Mouse (Mus musculus) stomach, embryonic 14.5 days (tissue): ENCODE measurements around the gene Flt3l. TPM values are rescaled to one million over a fixed set of nuclear protein-coding genes. Genes with fewer than 3 reads are reported as not detected.
A peak's percentile ranks its signal among the peaks of the same experiment; 100 is the strongest.
"Not testable (repeated sequence)": the region's sequence is repeated elsewhere in the genome, so short reads cannot be mapped to it uniquely, and the experiment has no call there.

ENCODE experiments used
- ATAC-seq: fragments of 200-750 bp; cut with Nextera tagmentation; 2 replicates; pipeline ENCODE4 v1.8.0; 2017; ENCODE audit warnings: low read depth, moderate TSS enrichment; ENCODE audit not compliant: insufficient number of reproducible peaks, insufficient read depth, low FRiP score
- H3K27ac ChIP-seq: fragments of 300-500 bp; sonication (generic); 2 replicates; pipeline ENCODE4 v1.5.1; 2014; ENCODE audit warnings: mild to moderate bottlenecking, low read length, moderate library complexity, mixed read lengths
- H3K27me3 ChIP-seq: fragments of 300-500 bp; sonication (generic); 2 replicates; pipeline ENCODE4 v1.6.1; 2014; ENCODE audit warnings: low read length, control low read depth, mixed read lengths; ENCODE audit not compliant: control insufficient read depth, insufficient read depth
- H3K36me3 ChIP-seq: fragments of 300-500 bp; sonication (generic); 2 replicates; pipeline ENCODE4 v1.6.1; 2014; ENCODE audit warnings: mild to moderate bottlenecking, control low read depth, low read length, moderate library complexity, mixed read lengths; ENCODE audit not compliant: control insufficient read depth, insufficient read depth
- H3K4me1 ChIP-seq: fragments of 300-500 bp; sonication (generic); 2 replicates; pipeline ENCODE4 v1.6.1; 2014; ENCODE audit warnings: low read length, control low read depth, mixed read lengths; ENCODE audit not compliant: control insufficient read depth, insufficient read depth
- H3K4me2 ChIP-seq: fragments of 300-500 bp; sonication (generic); replicated peaks from 2 replicates; pipeline ENCODE4 v1.6.1; 2014; ENCODE audit warnings: low read depth, low read length, control low read depth
- H3K4me3 ChIP-seq: fragments of 300-500 bp; sonication (generic); 2 replicates; pipeline ENCODE4 v1.5.1; 2014; ENCODE audit warnings: low read depth, low read length, control low read depth
- H3K9ac ChIP-seq: fragments of 300-500 bp; sonication (generic); replicated peaks from 2 replicates; pipeline ENCODE4 v1.6.1; 2014; ENCODE audit warnings: low read depth, mild to moderate bottlenecking, control low read depth, low read length, moderate library complexity, mixed read lengths
- H3K9me3 ChIP-seq: fragments of 300-500 bp; sonication (generic); 2 replicates; pipeline ENCODE4 v1.6.1; 2016; ENCODE audit warnings: low read depth, low read length, control low read depth; ENCODE audit not compliant: control insufficient read depth
- WGBS: fragments of 180-500 bp; shearing (Covaris S2); extraction: QIAGEN DNeasy Blood & Tissue Kit; methylation state at CpG from one replicate; pipeline ENCODE4 v1.1.7; 2014; 5-methylcytosine and 5-hydroxymethylcytosine counted together
- polyA plus RNA-seq: library from polyadenylated mRNA; unstranded; fragments of >200 nt; fragmentation: Nextera tagmentation; extraction: Ambion mirVana; gene quantifications from 2 replicates; pipeline ENCODE4 v1.2.1, GENCODE M21; 2014

The Flt3l gene
- polyA plus RNA-seq, 1 experiment from 2014 or later = 2.9 TPM

GRCm38 (mm10) chr7:45100046-45100445 lies 36.2 kb downstream of the Flt3l start:
- no peak overlapping the region for H3K4me3 ChIP-seq
- H3K27ac ChIP-seq = no peak overlapping the region
- H3K36me3 ChIP-seq = no peaks in the 10 kb centered on the region
- no peaks in the 10 kb centered on the region for H3K9me3 ChIP-seq
- H3K4me1 ChIP-seq = peaks cover 26% of the 10 kb centered on the region
- no peaks in the 10 kb centered on the region for H3K27me3 ChIP-seq
- WGBS = 67% methylated on average over 6 of the region's 6 CpGs
- no peak overlapping the region for H3K9ac ChIP-seq
- H3K4me2 ChIP-seq = no peak overlapping the region
- ATAC-seq = no peak

DNA sequence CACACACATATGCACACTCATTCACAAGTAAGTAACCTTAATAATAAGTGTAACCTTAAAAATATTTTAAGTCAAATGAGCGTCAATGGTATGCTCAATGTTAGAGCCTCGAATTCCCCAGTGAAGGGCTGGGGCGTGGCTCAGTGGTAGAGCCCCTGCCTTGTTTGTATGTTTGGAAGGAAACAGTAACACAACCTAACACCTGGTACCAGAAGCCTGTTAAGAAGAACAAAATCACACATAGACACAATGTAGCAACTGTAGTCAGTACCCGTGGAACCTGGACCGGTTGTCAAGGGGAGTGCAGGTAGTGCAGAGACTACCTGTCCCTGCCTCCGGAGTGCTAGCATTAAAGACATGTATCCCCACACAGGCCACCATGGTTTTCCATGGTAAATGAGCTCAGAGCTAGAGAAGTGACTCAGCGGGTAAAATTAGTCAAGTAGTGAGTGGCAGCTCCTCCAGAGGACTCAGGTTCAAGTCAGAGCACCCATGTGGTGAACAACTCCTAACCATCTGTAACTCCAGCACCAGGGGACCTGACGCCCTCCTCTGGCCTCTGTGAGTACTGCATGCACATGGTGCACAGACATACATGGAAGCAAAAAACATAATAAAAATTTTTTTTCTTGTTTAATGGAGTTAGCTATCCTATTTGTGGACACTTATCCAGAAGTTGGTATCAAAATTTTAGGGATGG lies 37.5 kb downstream of the Flt3l start:
- Histone ChIP-seq H3K27me3 (no peaks in the 10 kb centered on the region), H3K4me2 (no peak overlapping the region), H3K9me3 (no peaks in the 10 kb centered on the region), H3K4me1 (peaks cover 18% of the 10 kb centered on the region), H3K4me3 (no peak overlapping the region), H3K27ac (no peak overlapping the region), H3K36me3 (no peaks in the 10 kb centered on the region), H3K9ac (no peak overlapping the region)
- 87% methylated on average over 8 of the region's 8 CpGs for WGBS
- ATAC-seq = no peak

GRCm38 (mm10) chr7:45097479-45097878 lies 38.8 kb downstream of the Flt3l start:
- H3K9ac ChIP-seq = no peak overlapping the region
- no peak overlapping the region for H3K4me2 ChIP-seq
- no peaks in the 10 kb centered on the region for H3K27me3 ChIP-seq
- ATAC-seq = no peak
- no peak overlapping the region for H3K4me3 ChIP-seq
- peaks cover 10% of the 10 kb centered on the region; the same call in 1 of the 2 replicates for H3K4me1 ChIP-seq
- 57% methylated on average over 6 of the region's 6 CpGs for WGBS
- H3K27ac ChIP-seq = no peak overlapping the region; the same call in 1 of the 2 replicates
- no peaks in the 10 kb centered on the region for H3K9me3 ChIP-seq
- H3K36me3 ChIP-seq = no peaks in the 10 kb centered on the region

DNA sequence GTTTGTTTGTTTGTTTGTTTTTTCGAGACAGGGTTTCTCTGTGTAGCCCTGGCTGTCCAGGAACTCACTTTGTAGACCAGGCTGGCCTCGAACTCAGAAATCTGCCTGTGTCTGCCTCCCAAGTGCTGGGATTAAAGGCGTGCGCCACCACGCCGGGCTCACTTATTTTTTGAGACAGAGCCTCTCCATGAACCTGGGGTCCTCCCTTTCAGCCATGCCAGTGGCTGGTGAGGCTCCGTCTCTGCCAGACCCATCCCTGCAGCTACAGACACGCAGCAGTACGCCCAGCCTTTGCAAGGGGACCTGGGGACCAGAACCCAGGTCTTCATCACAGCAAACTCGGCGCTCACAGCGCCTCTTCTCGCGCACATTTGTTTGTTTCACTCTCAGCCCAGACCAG lies 40.3 kb downstream of the Flt3l start:
- WGBS = 95% methylated on average over 14 of the region's 14 CpGs
- H3K9ac ChIP-seq, H3K36me3 ChIP-seq, H3K27me3 ChIP-seq, H3K4me3 ChIP-seq, ATAC-seq, H3K4me1 ChIP-seq, H3K4me2 ChIP-seq, H3K27ac ChIP-seq, H3K9me3 ChIP-seq: not testable (repeated sequence)

DNA sequence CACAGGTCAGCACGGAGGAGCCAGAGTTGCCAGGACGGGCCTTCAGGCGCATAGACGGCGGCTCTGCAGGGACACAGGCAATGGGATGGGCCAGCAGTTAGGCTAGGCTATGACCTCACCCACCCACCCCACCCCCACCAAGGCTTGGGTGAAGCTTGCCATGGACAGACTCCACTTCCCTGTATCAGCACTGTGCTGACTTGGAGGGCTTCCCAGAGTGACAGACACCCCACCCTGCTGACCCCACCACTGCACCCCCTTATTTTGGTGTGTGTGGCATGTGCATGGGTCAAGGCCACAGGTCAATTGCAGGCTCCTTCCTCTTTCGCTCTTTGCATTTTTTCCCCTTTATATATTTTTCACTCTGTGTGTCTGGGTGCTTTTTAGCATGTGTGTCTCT lies 40.9 kb downstream of the Flt3l start:
- no peaks in the 10 kb centered on the region for H3K36me3 ChIP-seq
- H3K9ac ChIP-seq = no peak overlapping the region
- H3K9me3 ChIP-seq = no peaks in the 10 kb centered on the region
- WGBS = 84% methylated on average over 6 of the region's 6 CpGs
- no peak for ATAC-seq
- no peaks in the 10 kb centered on the region for H3K27me3 ChIP-seq
- no peak overlapping the region for H3K4me3 ChIP-seq
- H3K4me1 ChIP-seq = peaks cover 4% of the 10 kb centered on the region; the same call in 1 of the 2 replicates
- H3K4me2 ChIP-seq = no peak overlapping the region
- H3K27ac ChIP-seq = no peak overlapping the region

- H3K4me3 ChIP-seq = no peak overlapping the region
- peaks cover 7% of the 10 kb centered on the region; the same call in 1 of the 2 replicates for H3K4me1 ChIP-seq
- no peak overlapping the region for H3K27ac ChIP-seq
- H3K36me3 ChIP-seq = no peaks in the 10 kb centered on the region
- ATAC-seq = no peak
- H3K4me2 ChIP-seq = no peak overlapping the region
- no peak overlapping the region for H3K9ac ChIP-seq
- 26% methylated on average over 7 of the region's 7 CpGs for WGBS
- H3K27me3 ChIP-seq = no peaks in the 10 kb centered on the region
- H3K9me3 ChIP-seq = no peaks in the 10 kb centered on the region
These were observed 42.1 kb downstream of the Flt3l start for GRCm38 (mm10) chr7:45094121-45094520.

DNA sequence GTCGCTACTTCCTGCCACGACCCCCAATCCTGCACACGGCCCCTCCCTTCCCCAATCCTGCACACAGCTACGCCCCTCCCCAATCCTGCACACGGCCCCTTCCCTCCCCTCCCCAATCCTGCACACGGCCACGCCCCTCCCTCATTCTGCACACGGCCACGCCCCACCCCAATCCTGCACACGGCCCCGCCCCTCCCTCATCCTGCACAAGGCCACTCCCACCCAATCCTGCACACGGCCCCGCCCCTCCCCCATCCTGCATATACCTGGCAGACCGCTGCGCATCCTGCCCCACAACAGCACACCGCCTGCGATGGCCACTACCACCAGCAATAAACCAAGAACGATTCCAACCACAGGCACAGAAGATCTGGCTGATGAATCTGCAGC lies 42.7 kb downstream of the Flt3l start:
- no peak overlapping the region for H3K4me3 ChIP-seq
- no peak overlapping the region for H3K9ac ChIP-seq
- peak overlapping the region; percentile 83; the same call in 1 of the 2 replicates for H3K27ac ChIP-seq
- WGBS = 29% methylated on average over 18 of the region's 18 CpGs
- H3K27me3 ChIP-seq = no peaks in the 10 kb centered on the region
- H3K36me3 ChIP-seq = peaks cover 3% of the 10 kb centered on the region; the same call in 1 of the 2 replicates
- H3K4me1 ChIP-seq = peaks cover 7% of the 10 kb centered on the region; the same call in 1 of the 2 replicates
- H3K4me2 ChIP-seq = no peak overlapping the region
- H3K9me3 ChIP-seq = no peaks in the 10 kb centered on the region
- ATAC-seq = no peak

DNA sequence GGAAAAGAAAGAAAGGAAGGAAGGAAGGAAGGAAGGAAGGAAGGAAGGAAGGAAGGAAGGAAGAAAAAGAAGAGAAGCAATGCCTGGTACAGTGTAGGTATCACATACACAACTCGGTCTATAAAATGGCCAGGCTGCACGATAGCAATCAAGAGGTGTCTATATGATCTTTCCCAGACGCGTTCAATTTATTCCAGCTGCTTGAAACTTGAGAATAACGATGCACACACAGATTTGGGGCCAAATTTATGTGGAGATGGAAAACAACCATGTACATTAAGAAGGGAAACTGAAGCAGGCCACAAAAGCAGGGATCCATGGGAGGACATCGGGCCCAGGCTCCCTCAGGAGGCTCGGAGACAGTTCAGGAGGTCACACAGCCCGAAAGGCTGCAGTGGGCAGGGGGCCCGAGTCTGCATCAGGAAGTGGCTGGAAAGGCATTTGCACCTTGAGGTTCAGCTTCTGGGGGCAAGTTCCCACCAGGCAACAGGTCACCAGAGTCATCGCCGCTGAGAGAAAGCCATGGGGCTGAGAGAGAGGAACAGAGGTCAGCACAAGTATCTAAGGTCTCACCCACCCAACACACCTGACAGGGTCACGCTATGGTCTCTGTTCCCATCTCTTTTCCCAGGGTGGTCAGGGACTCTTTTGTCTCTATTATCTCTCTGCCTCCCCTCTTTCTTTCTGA lies 43.3 kb downstream of the Flt3l start:
- WGBS = 35% methylated on average over 12 of the region's 12 CpGs
- Histone ChIP-seq H3K4me3 (no peak overlapping the region), H3K27ac (peak overlapping the region; percentile 83), H3K36me3 (peaks cover 8% of the 10 kb centered on the region), H3K4me1 (peaks cover 7% of the 10 kb centered on the region; the same call in 1 of the 2 replicates), H3K9me3 (no peaks in the 10 kb centered on the region), H3K9ac (no peak overlapping the region), H3K4me2 (no peak overlapping the region), H3K27me3 (no peaks in the 10 kb centered on the region)
- no peak for ATAC-seq
